Mouse (Mus musculus): ENCODE data around the gene Hpgd. TPM values are rescaled to one million over a fixed set of nuclear protein-coding genes. Genes with fewer than 3 reads are reported as not detected.
"Not testable (repeated sequence)": the region's sequence is repeated elsewhere in the genome, so short reads cannot be mapped to it uniquely, and the experiment has no call there.

Gene Hpgd
- polyA plus RNA-seq, 1 experiment from 2014 or later: 28.2 TPM

- 75% methylated on average over 3 of the region's 3 CpGs for WGBS
- ATAC-seq (replicated peaks; ENCODE audit: low FRiP score); H3K9ac ChIP-seq (ENCODE audit: low read depth, low read length); H3K27me3 ChIP-seq (replicated peaks; ENCODE audit: control insufficient read depth, insufficient read depth, low read length); H3K36me3 ChIP-seq (ENCODE audit: control insufficient read depth, insufficient read depth, low read length); H3K4me2 ChIP-seq; H3K9me3 ChIP-seq (ENCODE audit: control insufficient read depth, low read length); H3K4me1 ChIP-seq (replicated peaks; ENCODE audit: control insufficient read depth, insufficient read depth, low read length); H3K4me3 ChIP-seq (ENCODE audit: low read depth, low read length); DNase-seq (ENCODE audit: low spot score); H3K27ac ChIP-seq (ENCODE audit: low read depth, low read length): not testable (repeated sequence)
These were observed 6.9 kb downstream of the Hpgd start for GRCm38 (mm10) chr8:56301303-56301702.

- Histone ChIP-seq H3K9ac (ENCODE audit: low read depth, low read length) (no peak overlapping the region), H3K4me1 (replicated peaks; ENCODE audit: control insufficient read depth, insufficient read depth, low read length) (no peaks in the 10 kb centered on the region), H3K27me3 (replicated peaks; ENCODE audit: control insufficient read depth, insufficient read depth, low read length) (no peaks in the 10 kb centered on the region), H3K9me3 (ENCODE audit: control insufficient read depth, low read length) (no peaks in the 10 kb centered on the region), H3K36me3 (ENCODE audit: control insufficient read depth, insufficient read depth, low read length) (no peaks in the 10 kb centered on the region), H3K27ac (ENCODE audit: low read depth, low read length) (no peak overlapping the region), H3K4me3 (ENCODE audit: low read depth, low read length) (no peak overlapping the region), H3K4me2 (no peak overlapping the region)
- ATAC-seq (replicated peaks; ENCODE audit: low FRiP score) (no peak), DNase-seq (ENCODE audit: low spot score) (no peak)
- 62% methylated on average over 7 of the region's 7 CpGs for WGBS
These were observed 10.2 kb downstream of the Hpgd start for GRCm38 (mm10) chr8:56304595-56304994.

GRCm38 (mm10) chr8:56313622-56314021, 19.2 kb downstream of the Hpgd start:
- Histone ChIP-seq H3K9ac (ENCODE audit: low read depth, low read length) (no peak overlapping the region), H3K27ac (ENCODE audit: low read depth, low read length) (no peak overlapping the region), H3K27me3 (replicated peaks; ENCODE audit: control insufficient read depth, insufficient read depth, low read length) (no peaks in the 10 kb centered on the region), H3K4me2 (no peak overlapping the region), H3K4me1 (replicated peaks; ENCODE audit: control insufficient read depth, insufficient read depth, low read length) (no peaks in the 10 kb centered on the region), H3K36me3 (ENCODE audit: control insufficient read depth, insufficient read depth, low read length) (no peaks in the 10 kb centered on the region), H3K9me3 (ENCODE audit: control insufficient read depth, low read length) (no peaks in the 10 kb centered on the region), H3K4me3 (ENCODE audit: low read depth, low read length) (no peak overlapping the region)
- WGBS: 64% methylated on average over 2 of the region's 2 CpGs
- no peak for DNase-seq (ENCODE audit: low spot score)
- ATAC-seq (replicated peaks; ENCODE audit: low FRiP score): no peak

GRCm38 (mm10) chr8:56315189-56315588, 20.8 kb downstream of the Hpgd start:
- H3K9ac ChIP-seq (ENCODE audit: low read depth, low read length): no peak overlapping the region
- H3K4me2 ChIP-seq: no peak overlapping the region
- no peak for ATAC-seq (replicated peaks; ENCODE audit: low FRiP score)
- H3K4me1 ChIP-seq (replicated peaks; ENCODE audit: control insufficient read depth, insufficient read depth, low read length): no peaks in the 10 kb centered on the region
- no peak overlapping the region for H3K4me3 ChIP-seq (ENCODE audit: low read depth, low read length)
- no peaks in the 10 kb centered on the region for H3K9me3 ChIP-seq (ENCODE audit: control insufficient read depth, low read length)
- WGBS: 65% methylated on average over 3 of the region's 3 CpGs
- no peaks in the 10 kb centered on the region for H3K27me3 ChIP-seq (replicated peaks; ENCODE audit: control insufficient read depth, insufficient read depth, low read length)
- no peak overlapping the region for H3K27ac ChIP-seq (ENCODE audit: low read depth, low read length)
- H3K36me3 ChIP-seq (ENCODE audit: control insufficient read depth, insufficient read depth, low read length): no peaks in the 10 kb centered on the region
- DNase-seq (ENCODE audit: low spot score): no peak

- 79% methylated on average over 1 of the region's 1 CpGs for WGBS
- H3K27me3 ChIP-seq (replicated peaks; ENCODE audit: control insufficient read depth, insufficient read depth, low read length): no peaks in the 10 kb centered on the region
- DNase-seq (ENCODE audit: low spot score) (no peak), ATAC-seq (replicated peaks; ENCODE audit: low FRiP score) (no peak)
- H3K27ac ChIP-seq (ENCODE audit: low read depth, low read length): no peak overlapping the region
- H3K4me1 ChIP-seq (replicated peaks; ENCODE audit: control insufficient read depth, insufficient read depth, low read length): no peaks in the 10 kb centered on the region
- H3K36me3 ChIP-seq (ENCODE audit: control insufficient read depth, insufficient read depth, low read length): no peaks in the 10 kb centered on the region
- no peaks in the 10 kb centered on the region for H3K9me3 ChIP-seq (ENCODE audit: control insufficient read depth, low read length)
- no peak overlapping the region for H3K4me2 ChIP-seq
- no peak overlapping the region for H3K4me3 ChIP-seq (ENCODE audit: low read depth, low read length)
- H3K9ac ChIP-seq (ENCODE audit: low read depth, low read length): no peak overlapping the region
These were observed 28.9 kb downstream of the Hpgd start for GRCm38 (mm10) chr8:56323276-56323675.

GRCm38 (mm10) chr8:56327709-56328108, 33.3 kb downstream of the Hpgd start:
- no peaks in the 10 kb centered on the region for H3K36me3 ChIP-seq (ENCODE audit: control insufficient read depth, insufficient read depth, low read length)

GRCm38 (mm10) chr8:56328130-56328542, 33.8 kb downstream of the Hpgd start:
- no peak for ATAC-seq (replicated peaks; ENCODE audit: low FRiP score)
- H3K27ac ChIP-seq (ENCODE audit: low read depth, low read length): no peak overlapping the region
- no peak overlapping the region for H3K4me2 ChIP-seq
- no peaks in the 10 kb centered on the region for H3K4me1 ChIP-seq (replicated peaks; ENCODE audit: control insufficient read depth, insufficient read depth, low read length)
- H3K36me3 ChIP-seq (ENCODE audit: control insufficient read depth, insufficient read depth, low read length): no peaks in the 10 kb centered on the region
- no peak overlapping the region for H3K9ac ChIP-seq (ENCODE audit: low read depth, low read length)
- no peak overlapping the region for H3K4me3 ChIP-seq (ENCODE audit: low read depth, low read length)
- DNase-seq (ENCODE audit: low spot score): no peak
- WGBS: 76% methylated on average over 3 of the region's 3 CpGs
- no peaks in the 10 kb centered on the region for H3K9me3 ChIP-seq (ENCODE audit: control insufficient read depth, low read length)
- no peaks in the 10 kb centered on the region for H3K27me3 ChIP-seq (replicated peaks; ENCODE audit: control insufficient read depth, insufficient read depth, low read length)

More at GRCm38 (mm10) chr8:56327709-56328108, 33.3 kb downstream of the Hpgd start:
- WGBS: 55% methylated on average over 3 of the region's 3 CpGs
- Histone ChIP-seq H3K9ac (ENCODE audit: low read depth, low read length) (no peak overlapping the region), H3K4me1 (replicated peaks; ENCODE audit: control insufficient read depth, insufficient read depth, low read length) (no peaks in the 10 kb centered on the region), H3K4me2 (no peak overlapping the region), H3K4me3 (ENCODE audit: low read depth, low read length) (no peak overlapping the region), H3K27me3 (replicated peaks; ENCODE audit: control insufficient read depth, insufficient read depth, low read length) (no peaks in the 10 kb centered on the region), H3K9me3 (ENCODE audit: control insufficient read depth, low read length) (no peaks in the 10 kb centered on the region), H3K27ac (ENCODE audit: low read depth, low read length) (no peak overlapping the region)
- ATAC-seq (replicated peaks; ENCODE audit: low FRiP score) (no peak), DNase-seq (ENCODE audit: low spot score) (no peak)

- no peak for ATAC-seq (replicated peaks; ENCODE audit: low FRiP score)
- H3K27me3 ChIP-seq (replicated peaks; ENCODE audit: control insufficient read depth, insufficient read depth, low read length): no peaks in the 10 kb centered on the region
- no peak overlapping the region for H3K4me2 ChIP-seq
- H3K36me3 ChIP-seq (ENCODE audit: control insufficient read depth, insufficient read depth, low read length): no peaks in the 10 kb centered on the region
- WGBS: 47% methylated on average over 9 of the region's 9 CpGs
- H3K4me1 ChIP-seq (replicated peaks; ENCODE audit: control insufficient read depth, insufficient read depth, low read length): no peaks in the 10 kb centered on the region
- DNase-seq (ENCODE audit: low spot score): no peak
- no peak overlapping the region for H3K9ac ChIP-seq (ENCODE audit: low read depth, low read length)
- no peaks in the 10 kb centered on the region for H3K9me3 ChIP-seq (ENCODE audit: control insufficient read depth, low read length)
- H3K27ac ChIP-seq (ENCODE audit: low read depth, low read length): no peak overlapping the region
- no peak overlapping the region for H3K4me3 ChIP-seq (ENCODE audit: low read depth, low read length)
These were observed 41.1 kb downstream of the Hpgd start for GRCm38 (mm10) chr8:56335390-56336000.

GRCm38 (mm10) chr8:56336771-56337170, 42.4 kb downstream of the Hpgd start:
- H3K27me3 ChIP-seq (replicated peaks; ENCODE audit: control insufficient read depth, insufficient read depth, low read length): no peaks in the 10 kb centered on the region
- H3K27ac ChIP-seq (ENCODE audit: low read depth, low read length): no peak overlapping the region
- no peak overlapping the region for H3K4me2 ChIP-seq
- no peaks in the 10 kb centered on the region for H3K9me3 ChIP-seq (ENCODE audit: control insufficient read depth, low read length)
- H3K9ac ChIP-seq (ENCODE audit: low read depth, low read length): no peak overlapping the region
- ATAC-seq (replicated peaks; ENCODE audit: low FRiP score) (no peak), DNase-seq (ENCODE audit: low spot score) (no peak)
- H3K36me3 ChIP-seq (ENCODE audit: control insufficient read depth, insufficient read depth, low read length): no peaks in the 10 kb centered on the region
- no peak overlapping the region for H3K4me3 ChIP-seq (ENCODE audit: low read depth, low read length)
- H3K4me1 ChIP-seq (replicated peaks; ENCODE audit: control insufficient read depth, insufficient read depth, low read length): no peaks in the 10 kb centered on the region
- WGBS: 67% methylated on average over 8 of the region's 8 CpGs

Data from liver, embryonic 11.5 days (tissue).